Mouse (Mus musculus) left cerebral cortex, postnatal 14 days (tissue): ENCODE measurements around the gene Slc25a24. TPM values are rescaled to one million over a fixed set of nuclear protein-coding genes. Genes with fewer than 3 reads are reported as not detected.
A peak's percentile ranks its signal among the peaks of the same experiment; 100 is the strongest.

ENCODE experiments used
- DNase-seq, 2 experiments: peaks; one replicate each; pipeline ENCODE4 v3.0.0; 2021 to 2022; ENCODE audit warnings: low spot score in 2 of 2, mixed read lengths in 1 of 2
- intact Hi-C: fragments of 180-260 bp; cut with DNase I; formaldehyde crosslinking; loops from one replicate; pipeline ENCODE4 v1.15.1; 2025
- total RNA-seq, 2 experiments: library from RNA; stranded (reverse); gene quantifications; 2 replicates each; pipeline ENCODE4 v1.2.3; 2021

Slc25a24 gene
- total RNA-seq, 2 experiments from 2014 or later, result 2.9 to 3.3 TPM

GRCm38 (mm10) chr3:109164644-109165043 is 41.7 kb downstream of the Slc25a24 start:
- no peak for DNase-seq
- intact Hi-C loops, result no loop called here

- DNase-seq, result no peak
- intact Hi-C loops, result no loop called here
Observed at GRCm38 (mm10) chr3:109165214-109165829, 42.4 kb downstream of the Slc25a24 start.

GRCm38 (mm10) chr3:109169121-109169520 is 46.2 kb downstream of the Slc25a24 start:
- intact Hi-C loops, result no loop called here
- no peak for DNase-seq

- DNase-seq, result peak; percentile 76 to 82
- intact Hi-C loops, result loop anchor here (1.0 to 5.0 kb wide), 3 partner anchors 171 to 320 kb away; partner anchors contain the start of gene Vav3
Observed at GRCm38 (mm10) chr3:109171070-109171778, 48.3 kb downstream of the Slc25a24 start.

DNA sequence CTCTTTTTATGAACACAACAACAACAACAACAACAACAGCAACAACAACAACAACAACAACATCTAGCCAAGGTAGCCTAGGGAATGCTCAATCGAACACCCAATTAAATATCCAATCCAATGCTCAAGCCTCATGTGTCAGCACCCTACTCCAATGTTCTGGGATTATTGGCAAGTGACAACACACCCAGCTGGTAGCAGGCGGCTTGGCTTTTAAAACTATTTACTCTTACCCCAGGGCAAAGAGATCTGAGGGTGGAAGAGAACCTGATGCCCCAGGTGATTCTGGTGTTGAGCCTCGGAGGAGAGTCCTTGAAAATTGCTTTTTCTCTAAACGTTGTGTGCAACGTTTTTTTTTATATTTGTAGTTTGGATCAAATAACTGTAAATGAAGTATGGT is 51.4 kb downstream of the Slc25a24 start:
- intact Hi-C loops, result loop anchor here (5.0 kb wide), 2 partner anchors 168 to 293 kb away; partner anchors contain the start of gene Vav3
- DNase-seq, result no peak

GRCm38 (mm10) chr3:109178705-109179104 is 55.8 kb downstream of the Slc25a24 start:
- intact Hi-C loops, result no loop called here
- no peak for DNase-seq

DNA sequence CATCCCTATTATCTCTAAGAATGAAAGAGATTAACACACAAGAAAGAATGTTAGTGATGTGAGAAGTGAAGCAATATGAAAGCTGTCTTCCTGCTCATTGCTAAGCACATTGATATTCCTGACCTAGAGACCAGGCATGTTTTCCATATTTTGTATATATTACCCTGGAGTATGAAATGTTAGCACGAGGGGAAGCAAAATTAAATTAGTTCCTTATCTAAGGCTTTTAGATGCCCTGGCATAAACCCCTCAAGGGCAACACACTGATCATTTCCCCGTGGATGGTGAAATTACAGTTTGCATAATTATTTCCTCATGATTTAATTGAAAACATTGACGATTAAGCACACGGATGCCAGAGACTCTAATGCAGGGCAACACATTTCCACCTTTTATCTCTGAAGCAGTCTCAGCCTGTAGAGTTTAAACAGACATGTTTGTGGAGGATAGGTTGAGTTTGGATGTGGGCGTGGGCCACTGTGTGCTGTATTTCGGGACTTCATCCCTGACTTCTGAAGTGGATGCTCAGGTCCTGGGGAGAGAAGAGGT is 56.7 kb downstream of the Slc25a24 start:
- intact Hi-C loops, result no loop called here
- DNase-seq, result no peak

DNA sequence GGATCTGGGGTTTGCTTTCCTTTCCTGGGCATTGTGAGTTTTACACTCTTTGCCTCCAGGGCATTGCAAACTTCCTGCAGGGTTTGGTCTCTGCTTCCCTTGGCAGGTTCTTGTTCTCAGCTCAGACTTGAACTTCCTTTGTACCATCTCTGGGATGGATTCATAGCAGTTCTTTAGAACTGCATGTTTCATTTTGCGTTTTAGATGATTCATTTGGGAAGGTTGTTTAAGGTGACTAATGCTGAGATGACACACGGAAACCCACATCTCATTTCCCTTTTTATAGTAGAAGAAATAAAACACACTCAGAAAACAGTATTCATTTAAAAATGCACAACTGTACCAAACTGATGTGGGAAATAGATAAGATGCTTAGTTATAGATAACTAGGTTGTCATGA is 73.2 kb downstream of the Slc25a24 start:
- DNase-seq, result no peak
- intact Hi-C loops, result no loop called here

GRCm38 (mm10) chr3:109199280-109199679 is 76.3 kb downstream of the Slc25a24 start:
- no peak for DNase-seq
- intact Hi-C loops, result no loop called here

GRCm38 (mm10) chr3:109212322-109212721 is 89.4 kb downstream of the Slc25a24 start:
- no peak for DNase-seq
- intact Hi-C loops, result no loop called here

DNA sequence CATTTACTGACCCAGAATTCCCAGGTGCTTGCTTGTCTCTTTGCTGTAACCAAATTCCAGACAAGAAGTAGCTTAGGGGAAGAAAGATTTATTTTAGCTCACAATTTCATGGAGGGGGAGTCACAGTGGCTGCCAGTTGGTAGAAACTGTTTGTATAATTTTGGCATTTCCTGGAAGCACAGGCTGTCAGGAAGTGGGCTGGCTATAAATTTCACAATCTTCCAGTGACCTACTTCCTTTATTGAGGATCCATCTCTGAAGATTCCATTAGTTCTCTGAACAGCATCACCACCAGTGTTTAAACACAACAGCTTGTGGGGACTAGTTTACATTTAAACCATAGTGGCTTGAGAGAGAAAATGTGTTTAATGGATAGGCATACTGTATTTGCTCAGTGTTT is 93.4 kb downstream of the Slc25a24 start:
- DNase-seq, result no peak
- intact Hi-C loops, result no loop called here

Other genes with a start within 250 kb of the Slc25a24 start
- under 1 TPM in 1 of 2 experiments, not detected in 1; 0.11 TPM for gene Fndc7, start 233.1 kb upstream of the Slc25a24 start, total RNA-seq
- 10 to 100 TPM; 42.2 to 42.8 TPM for gene Prpf38b, start 211.4 kb upstream of the Slc25a24 start, total RNA-seq
- gene Henmt1, start 183.3 kb upstream of the Slc25a24 start, total RNA-seq, result 1 to 10 TPM; 2.5 to 3.8 TPM
- gene Gm9857, start 182.7 kb upstream of the Slc25a24 start, total RNA-seq, result not detected
- gene Fam102b, start 95.5 kb upstream of the Slc25a24 start, total RNA-seq, result 10 to 100 TPM; 46.2 to 48.6 TPM
- not detected for gene Slc25a54, start 42.7 kb upstream of the Slc25a24 start, total RNA-seq
- gene Vav3, start 217.5 kb downstream of the Slc25a24 start, total RNA-seq, result 1 to 10 TPM; 2.4 to 3.4 TPM